Mouse (Mus musculus): ENCODE data around the gene Sec31b.
A peak's percentile ranks its signal among the peaks of the same experiment; 100 is the strongest.

Gene Sec31b

GRCm38 (mm10) chr19:44475268-44475667 is 70.4 kb downstream of the Sec31b start:
- DNase-seq (ENCODE audit: low spot score): no peak

- DNase-seq (ENCODE audit: low spot score): peak; percentile 48
Measured at GRCm38 (mm10) chr19:44474158-44474557, 71.5 kb downstream of the Sec31b start.
